Mouse (Mus musculus) heart, embryonic 10.5 days (tissue): ENCODE measurements at regions not wholly inside any gene's neighbourhood (a gene's known extent, or its start where the extent isn't known, plus 50 kb on each side); places are given as distances from the start of the nearest gene placed in this dataset.
A peak's percentile ranks its signal among the peaks of the same experiment; 100 is the strongest.

Experiments
- DNase-seq: peaks from one replicate; pipeline ENCODE4 v3.0.0-alpha.2; 2017; ENCODE audit warnings: low spot score
- H3K27ac ChIP-seq: fragments of 300-500 bp; sonication (generic); 2 replicates; pipeline ENCODE4 v1.5.1; 2016; ENCODE audit warnings: mild to moderate bottlenecking
- H3K27me3 ChIP-seq: fragments of 300-500 bp; sonication (generic); 2 replicates; pipeline ENCODE4 v1.6.1; 2016; ENCODE audit warnings: mild to moderate bottlenecking; ENCODE audit not compliant: poor library complexity, insufficient read depth, severe bottlenecking
- H3K36me3 ChIP-seq: fragments of 300-500 bp; sonication (generic); 2 replicates; pipeline ENCODE4 v1.6.1; 2016; ENCODE audit warnings: mild to moderate bottlenecking, moderate library complexity
- H3K4me1 ChIP-seq: fragments of 300-500 bp; sonication (generic); 2 replicates; pipeline ENCODE4 v1.6.1; 2016; ENCODE audit warnings: mild to moderate bottlenecking
- H3K4me3 ChIP-seq: fragments of 300-500 bp; sonication (generic); 2 replicates; pipeline ENCODE4 v1.5.1; 2016; ENCODE audit warnings: mild to moderate bottlenecking, moderate library complexity
- H3K9me3 ChIP-seq: fragments of 300-500 bp; sonication (generic); 2 replicates; pipeline ENCODE4 v1.6.1; 2016; ENCODE audit warnings: mild to moderate bottlenecking, moderate library complexity
- WGBS: fragments of 180-500 bp; shearing (Covaris S2); methylation state at CpG from one replicate; pipeline ENCODE4 v1.1.7; 2016; 5-methylcytosine and 5-hydroxymethylcytosine counted together

DNA sequence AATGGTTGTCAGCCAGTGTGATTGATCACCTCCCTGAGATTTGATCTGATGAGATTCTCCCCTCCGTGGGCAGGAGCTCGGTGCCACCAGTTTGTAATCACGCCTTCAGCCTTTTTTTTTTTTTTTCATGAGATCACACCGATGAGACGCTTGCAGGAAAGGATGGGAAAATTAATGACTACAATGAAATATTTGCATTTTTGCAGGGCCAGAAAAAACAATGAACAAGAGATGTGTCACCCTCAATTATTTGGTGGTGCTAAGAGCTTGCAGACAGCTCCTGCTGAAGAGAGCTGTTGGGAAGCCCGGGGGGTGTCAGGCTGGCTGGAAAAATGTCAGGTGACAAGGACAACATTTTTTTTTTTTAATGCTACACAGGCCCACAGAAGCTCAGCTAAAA, 227.6 kb upstream of the Irx3 start:
- Histone ChIP-seq H3K9me3 (no peaks in the 10 kb centered on the region), H3K27me3 (peaks cover 54% of the 10 kb centered on the region), H3K36me3 (no peaks in the 10 kb centered on the region), H3K4me1 (peaks cover 10% of the 10 kb centered on the region), H3K27ac (no peak overlapping the region), H3K4me3 (no peak overlapping the region)
- 37% methylated on average over 6 of the region's 6 CpGs for WGBS
- DNase-seq, result no peak

DNA sequence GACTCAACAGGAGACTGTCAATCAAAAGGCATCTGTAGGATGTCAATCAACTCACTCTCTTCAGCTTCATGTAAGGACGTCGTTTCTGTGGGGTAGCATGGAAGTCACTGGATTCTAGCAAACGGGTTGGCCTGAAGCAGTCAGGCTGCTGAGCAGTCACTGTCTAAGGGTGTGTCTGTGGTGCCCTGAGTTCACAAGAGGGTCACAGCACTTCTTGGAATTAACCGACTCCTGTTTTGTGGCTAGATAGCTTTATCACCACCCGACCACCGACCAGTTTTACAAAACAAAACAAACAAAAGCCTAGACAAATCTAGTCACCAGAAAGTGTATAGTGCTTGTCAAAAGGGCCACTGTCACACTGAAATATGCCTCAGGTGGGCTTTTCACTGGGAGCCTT, 226.4 kb upstream of the Irx3 start:
- Histone ChIP-seq H3K36me3 (no peaks in the 10 kb centered on the region), H3K27ac (no peak overlapping the region), H3K9me3 (no peaks in the 10 kb centered on the region), H3K27me3 (peaks cover 58% of the 10 kb centered on the region), H3K4me3 (no peak overlapping the region), H3K4me1 (peaks cover 21% of the 10 kb centered on the region)
- 6% methylated on average over 6 of the region's 6 CpGs for WGBS
- no peak for DNase-seq

DNA sequence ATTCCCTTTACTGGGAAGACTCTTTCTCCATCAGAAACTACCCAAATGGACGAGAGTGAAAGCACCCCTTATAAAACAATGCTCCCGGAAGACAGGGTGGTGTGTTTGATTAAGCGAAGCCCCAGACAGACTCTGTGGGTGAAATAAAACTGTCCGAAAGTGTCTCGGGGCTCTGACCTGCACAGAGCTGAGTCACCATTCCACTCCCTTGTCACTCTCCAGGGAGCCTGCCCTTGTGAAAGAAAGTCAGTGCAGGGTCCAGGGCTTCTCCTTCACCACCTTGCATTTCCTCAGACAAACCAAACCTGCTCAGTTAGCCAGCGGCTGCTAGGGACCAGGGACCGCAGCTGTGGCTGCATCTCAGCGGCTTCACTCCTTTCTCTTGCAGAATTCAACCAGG, 222.3 kb upstream of the Irx3 start:
- 13% methylated on average over 8 of the region's 8 CpGs for WGBS
- Histone ChIP-seq H3K4me1 (peaks cover 19% of the 10 kb centered on the region), H3K27me3 (peaks cover 63% of the 10 kb centered on the region), H3K9me3 (no peaks in the 10 kb centered on the region), H3K4me3 (peak overlapping the region; percentile 17; the same call in 1 of the 2 replicates), H3K36me3 (no peaks in the 10 kb centered on the region), H3K27ac (peak overlapping the region; percentile 36; the same call in 1 of the 2 replicates)
- DNase-seq, result no peak

DNA sequence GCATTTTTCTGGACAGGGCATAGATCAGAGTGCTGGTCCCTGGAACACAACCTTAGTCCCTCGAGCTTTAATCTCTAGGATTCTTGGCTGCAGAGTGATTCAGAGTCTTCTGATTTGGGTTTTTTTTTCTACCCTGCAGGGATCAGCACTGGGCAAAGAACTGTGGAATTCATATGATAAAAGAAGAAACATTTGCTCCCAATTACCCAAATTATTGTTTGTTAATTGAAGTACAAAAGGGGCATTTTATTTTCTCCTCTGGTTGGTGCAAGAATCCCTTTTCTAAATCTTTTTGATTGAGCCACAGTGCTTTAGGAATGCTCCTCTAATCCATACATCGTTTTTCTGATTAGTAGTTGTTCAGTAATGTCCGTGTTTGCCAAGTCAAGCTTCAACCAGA, 219.7 kb upstream of the Irx3 start:
- Histone ChIP-seq H3K4me1 (peaks cover 13% of the 10 kb centered on the region; the same call in 1 of the 2 replicates), H3K9me3 (no peaks in the 10 kb centered on the region), H3K27me3 (peaks cover 56% of the 10 kb centered on the region), H3K4me3 (no peak overlapping the region), H3K36me3 (no peaks in the 10 kb centered on the region), H3K27ac (no peak overlapping the region)
- 71% methylated on average over 3 of the region's 3 CpGs for WGBS
- no peak for DNase-seq

DNA sequence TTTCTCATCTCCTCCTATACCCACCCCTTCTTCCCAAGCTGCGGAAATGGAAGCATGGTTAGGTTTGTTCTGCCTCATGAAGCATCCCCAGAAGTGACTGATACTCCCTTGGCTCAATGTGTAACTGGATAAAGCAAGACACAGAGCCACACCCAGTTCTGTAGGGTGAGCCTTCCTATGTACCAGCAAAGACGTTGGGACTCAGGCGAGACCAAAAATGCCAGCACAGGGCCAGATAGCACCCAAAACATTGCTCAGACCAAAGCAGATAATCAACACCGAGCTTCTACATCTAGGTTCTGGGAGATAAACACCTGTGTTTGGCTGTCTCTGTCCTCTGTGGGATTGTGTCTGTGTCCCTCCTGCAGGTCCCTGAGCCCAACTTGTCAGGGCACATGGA, 212.8 kb upstream of the Irx3 start:
- 79% methylated on average over 4 of the region's 4 CpGs for whole genome bisulfite sequencing
- H3K9me3 ChIP-seq, result no peaks in the 10 kb centered on the region
- H3K4me3 ChIP-seq, result no peak overlapping the region
- no peaks in the 10 kb centered on the region for H3K36me3 ChIP-seq
- H3K27ac ChIP-seq, result no peak overlapping the region
- no peak for DNase-seq
- peaks cover 10% of the 10 kb centered on the region; the same call in 1 of the 2 replicates for H3K4me1 ChIP-seq
- peaks cover 61% of the 10 kb centered on the region for H3K27me3 ChIP-seq

DNA sequence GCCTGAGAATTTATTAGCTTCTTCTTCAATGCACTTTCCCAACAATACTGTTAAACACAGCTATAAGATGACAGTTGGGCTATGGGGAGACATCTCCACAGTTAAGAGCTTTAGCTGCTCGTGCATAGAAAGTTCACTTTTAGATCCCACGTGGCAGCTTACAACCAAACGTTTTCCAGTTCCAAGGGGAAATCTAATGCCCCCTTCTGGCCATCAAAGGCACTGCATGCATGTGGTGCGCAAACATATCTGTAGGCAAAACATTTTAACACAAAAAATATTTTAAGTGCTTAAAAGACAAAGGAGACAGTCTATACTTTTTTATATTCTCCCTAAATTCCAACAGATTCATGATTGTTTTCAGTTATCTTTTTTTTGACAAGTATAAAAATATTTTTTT, 211.3 kb upstream of the Irx3 start:
- WGBS, result 52% methylated on average over 4 of the region's 4 CpGs
- no peak for DNase-seq

DNA sequence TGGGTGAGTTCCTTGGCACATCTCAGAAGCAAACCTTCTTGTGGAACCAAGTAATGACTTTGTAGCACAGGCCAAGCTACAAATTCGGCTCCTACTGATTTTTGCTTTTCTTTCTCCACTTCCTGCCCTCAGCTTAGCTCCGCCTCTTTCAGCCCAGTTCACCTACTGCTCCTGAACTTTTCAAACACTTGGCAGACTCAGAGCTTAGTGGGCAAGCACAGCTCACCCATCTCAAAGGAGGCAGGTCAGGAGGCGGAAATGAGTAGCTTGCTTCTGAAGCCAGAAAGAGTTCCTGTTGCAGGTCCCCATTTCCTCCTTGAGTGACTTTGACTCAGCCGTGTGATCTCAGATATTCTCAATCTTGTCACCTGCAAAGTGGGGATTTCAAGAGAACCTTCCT, 208.5 kb upstream of the Irx3 start:
- peaks cover 7% of the 10 kb centered on the region; the same call in 1 of the 2 replicates for H3K4me1 ChIP-seq
- no peak for DNase-seq
- H3K27me3 ChIP-seq, result peaks cover 46% of the 10 kb centered on the region
- H3K4me3 ChIP-seq, result no peak overlapping the region
- no peaks in the 10 kb centered on the region for H3K36me3 ChIP-seq
- no peak overlapping the region for H3K27ac ChIP-seq
- WGBS, result 83% methylated on average over 4 of the region's 4 CpGs
- H3K9me3 ChIP-seq, result no peaks in the 10 kb centered on the region

More for the DNA sequence above, 211.3 kb upstream of the Irx3 start:
- no peak overlapping the region for H3K27ac ChIP-seq
- H3K36me3 ChIP-seq, result no peaks in the 10 kb centered on the region
- H3K4me1 ChIP-seq, result peaks cover 12% of the 10 kb centered on the region; the same call in 1 of the 2 replicates
- H3K9me3 ChIP-seq, result no peaks in the 10 kb centered on the region
- peaks cover 49% of the 10 kb centered on the region for H3K27me3 ChIP-seq
- no peak overlapping the region for H3K4me3 ChIP-seq

DNA sequence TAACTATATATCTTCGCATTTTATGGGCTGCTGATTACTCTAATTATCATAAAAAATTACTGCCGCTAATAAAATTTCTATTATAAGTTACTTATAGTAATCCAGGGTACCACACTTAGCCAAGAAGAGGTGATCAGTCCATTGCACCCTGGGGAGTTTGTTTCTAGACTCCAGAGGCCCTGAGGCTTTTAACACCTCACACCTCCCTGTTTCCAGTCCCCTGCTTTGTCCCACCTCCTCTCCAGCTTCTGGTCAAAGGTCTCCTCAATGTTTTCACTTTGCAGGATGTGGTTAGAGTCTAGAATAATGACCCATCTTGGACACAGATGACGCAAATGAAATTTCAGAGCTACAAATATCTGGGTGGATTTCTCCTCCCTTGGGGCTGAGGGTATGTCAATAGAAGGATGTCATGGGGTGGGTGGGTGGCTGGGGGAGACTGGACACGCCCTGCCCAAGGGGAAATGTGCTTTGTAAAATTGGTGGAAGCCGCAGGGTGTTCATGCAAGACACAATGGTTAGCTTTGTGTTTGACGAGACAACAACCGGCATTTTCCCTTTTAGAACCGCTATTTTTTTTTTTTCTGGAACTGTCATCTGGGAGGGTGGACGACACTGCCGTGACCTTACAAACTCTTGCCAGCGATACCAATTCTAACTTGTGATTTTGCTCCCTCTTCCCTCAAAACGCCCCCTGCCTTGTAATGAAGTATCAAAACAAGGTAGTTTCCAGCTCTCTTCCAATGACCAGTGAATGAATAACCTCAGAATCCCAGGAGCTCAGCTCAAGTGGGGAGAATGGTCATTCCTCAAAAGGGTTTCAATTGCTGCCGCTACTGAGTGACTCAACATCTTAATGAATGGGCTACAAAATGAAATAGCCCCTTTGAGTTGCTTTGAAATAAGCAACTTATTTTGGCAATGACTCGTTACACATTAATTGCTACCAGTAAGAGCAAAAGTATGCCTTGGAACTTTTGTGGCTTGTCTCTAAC, 207.0 kb upstream of the Irx3 start:
- H3K4me3 ChIP-seq, result no peak overlapping the region
- H3K4me1 ChIP-seq, result peaks cover 3% of the 10 kb centered on the region; the same call in 1 of the 2 replicates
- 77% methylated on average over 14 of the region's 14 CpGs for WGBS
- no peaks in the 10 kb centered on the region for H3K36me3 ChIP-seq
- no peak for DNase-seq
- H3K27ac ChIP-seq, result no peak overlapping the region
- peaks cover 35% of the 10 kb centered on the region for H3K27me3 ChIP-seq
- H3K9me3 ChIP-seq, result no peaks in the 10 kb centered on the region

DNA sequence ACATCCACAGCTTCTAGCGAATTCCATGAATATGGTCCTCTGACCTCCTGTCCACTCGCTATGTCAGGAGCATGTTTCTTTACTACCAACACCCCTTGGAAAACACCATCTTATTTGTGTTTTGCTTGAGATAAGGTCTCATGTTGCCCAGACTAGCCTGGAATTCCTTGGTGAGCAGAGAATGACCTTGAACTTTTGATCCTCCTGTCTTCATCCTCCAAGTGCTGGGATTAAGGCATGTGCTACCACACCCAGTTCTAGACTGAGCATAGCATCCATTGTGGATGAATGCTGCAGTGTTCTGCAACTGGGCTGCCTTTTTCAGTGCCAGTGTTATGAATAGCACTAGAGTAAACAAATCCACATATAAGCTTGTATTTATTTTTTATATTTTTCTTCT, 203.2 kb upstream of the Irx3 start:
- 0 out of 2 replicates have a peak, but pooled peaks cover 2% of the 10 kb centered on the region for H3K36me3 ChIP-seq
- H3K27me3 ChIP-seq, result peaks cover 31% of the 10 kb centered on the region
- H3K4me1 ChIP-seq, result peaks cover 3% of the 10 kb centered on the region; the same call in 1 of the 2 replicates
- H3K9me3 ChIP-seq, result peaks cover 3% of the 10 kb centered on the region; the same call in 1 of the 2 replicates
- DNase-seq, result no peak
- H3K4me3 ChIP-seq, result no peak overlapping the region
- 88% methylated on average over 2 of the region's 2 CpGs for WGBS
- no peak overlapping the region for H3K27ac ChIP-seq

DNA sequence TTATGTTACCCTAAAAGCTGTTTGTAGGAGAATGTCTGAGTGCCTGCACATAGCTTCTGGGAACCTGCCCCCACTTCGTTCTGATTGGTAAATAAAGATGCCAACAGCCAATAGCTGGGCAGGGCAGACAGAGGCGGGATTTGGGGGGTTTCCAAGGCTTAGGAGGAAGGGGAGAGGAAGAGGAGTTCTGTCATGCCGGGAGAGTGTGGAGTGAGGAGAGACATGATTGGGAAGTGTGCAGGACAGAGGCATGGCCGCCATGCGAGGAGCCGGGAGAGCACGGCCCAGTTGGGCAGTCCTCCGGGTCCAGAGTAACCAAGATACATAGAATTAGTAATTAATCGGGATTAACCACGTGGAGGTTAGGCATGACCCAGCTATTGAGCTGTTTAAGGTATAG, 202.7 kb upstream of the Irx3 start:
- peaks cover 30% of the 10 kb centered on the region for H3K27me3 ChIP-seq
- 56% methylated on average over 10 of the region's 10 CpGs for WGBS
- no peak for DNase-seq

DNA sequence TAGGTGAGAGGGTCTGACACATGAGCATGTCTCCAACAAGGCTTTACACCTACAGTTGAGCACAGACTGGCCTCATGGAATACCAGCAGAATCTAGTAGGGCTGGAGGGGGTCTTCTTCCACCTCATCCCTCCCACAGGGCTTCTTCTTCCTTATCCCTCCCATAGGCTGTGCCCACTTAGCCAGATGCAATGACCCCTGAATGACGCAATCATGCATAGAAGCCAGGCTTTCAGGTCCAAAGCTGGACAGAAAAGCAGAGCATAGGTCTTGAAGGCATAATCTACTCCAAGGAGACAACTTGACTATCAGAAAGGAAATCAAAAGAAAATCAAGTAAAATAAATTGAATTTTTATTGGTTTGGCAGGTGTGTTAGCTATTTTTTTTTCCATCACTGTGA, 198.5 kb upstream of the Irx3 start:
- peaks cover 19% of the 10 kb centered on the region for H3K4me1 ChIP-seq
- H3K36me3 ChIP-seq, result 0 out of 2 replicates have a peak, but pooled peaks cover 2% of the 10 kb centered on the region
- H3K4me3 ChIP-seq, result no peak overlapping the region
- WGBS, result 76% methylated on average over 1 of the region's 1 CpGs
- DNase-seq, result no peak
- peaks cover 35% of the 10 kb centered on the region for H3K27me3 ChIP-seq
- H3K27ac ChIP-seq, result no peak overlapping the region
- H3K9me3 ChIP-seq, result peaks cover 3% of the 10 kb centered on the region; the same call in 1 of the 2 replicates

More for the DNA sequence above, 202.7 kb upstream of the Irx3 start:
- peaks cover 1% of the 10 kb centered on the region; the same call in 1 of the 2 replicates for H3K4me1 ChIP-seq
- 0 out of 2 replicates have a peak, but pooled peaks cover 2% of the 10 kb centered on the region for H3K36me3 ChIP-seq
- peaks cover 3% of the 10 kb centered on the region; the same call in 1 of the 2 replicates for H3K9me3 ChIP-seq
- no peak overlapping the region for H3K27ac ChIP-seq
- H3K4me3 ChIP-seq, result no peak overlapping the region

DNA sequence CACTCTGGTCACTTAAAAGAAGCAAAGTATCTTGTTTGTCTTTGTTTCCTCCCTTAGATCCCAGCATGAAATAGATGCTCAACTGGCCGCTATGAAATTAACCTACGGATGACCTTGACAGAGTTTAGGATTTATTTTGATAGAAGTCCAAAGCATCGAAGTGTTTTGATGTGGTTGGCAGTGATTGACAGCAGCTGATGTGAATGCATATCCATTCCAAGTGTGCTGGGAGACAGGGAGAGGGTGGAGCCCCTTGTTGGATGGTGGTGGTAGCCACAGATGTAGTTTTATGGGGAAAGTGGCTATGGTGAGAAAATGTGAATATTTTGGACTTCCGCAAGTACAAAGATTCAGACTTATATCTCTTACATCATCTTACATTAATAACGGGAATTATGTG, 197.8 kb upstream of the Irx3 start:
- peaks cover 42% of the 10 kb centered on the region for H3K27me3 ChIP-seq
- H3K27ac ChIP-seq, result no peak overlapping the region
- H3K4me1 ChIP-seq, result peaks cover 19% of the 10 kb centered on the region
- WGBS, result 82% methylated on average over 5 of the region's 5 CpGs
- peaks cover 3% of the 10 kb centered on the region; the same call in 1 of the 2 replicates for H3K9me3 ChIP-seq
- H3K36me3 ChIP-seq, result 0 out of 2 replicates have a peak, but pooled peaks cover 2% of the 10 kb centered on the region
- DNase-seq, result no peak
- H3K4me3 ChIP-seq, result no peak overlapping the region

DNA sequence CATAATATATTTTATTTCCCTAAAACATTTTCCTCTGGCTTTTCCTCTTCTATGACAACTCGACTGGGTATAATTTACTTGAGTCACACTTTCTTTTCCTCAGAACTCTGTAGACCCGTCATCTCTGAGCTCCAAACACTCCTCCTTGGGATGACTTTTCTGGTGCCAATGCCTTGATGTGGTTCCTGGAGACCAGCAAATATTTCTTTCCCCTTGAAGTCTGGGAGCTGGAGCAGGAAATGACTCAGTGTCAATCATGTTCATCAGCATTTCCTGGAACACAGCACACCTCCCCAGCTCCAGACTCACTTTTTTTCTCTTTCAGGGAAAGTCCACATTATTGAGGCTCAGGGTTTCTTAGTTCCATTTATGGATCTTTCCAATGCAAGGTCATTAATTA, 197.3 kb upstream of the Irx3 start:
- Histone ChIP-seq H3K4me3 (no peak overlapping the region), H3K27me3 (peaks cover 47% of the 10 kb centered on the region)
- WGBS, result 77% methylated on average over 2 of the region's 2 CpGs

More for the DNA sequence above, 197.3 kb upstream of the Irx3 start:
- H3K4me1 ChIP-seq, result peaks cover 19% of the 10 kb centered on the region
- H3K27ac ChIP-seq, result no peak overlapping the region
- H3K36me3 ChIP-seq, result 0 out of 2 replicates have a peak, but pooled peaks cover 2% of the 10 kb centered on the region
- H3K9me3 ChIP-seq, result peaks cover 3% of the 10 kb centered on the region; the same call in 1 of the 2 replicates
- no peak for DNase-seq
